Mouse (Mus musculus) intestine, embryonic 15.5 days (tissue): ENCODE data around the gene Fam166b. TPM values are rescaled to one million over a fixed set of nuclear protein-coding genes. Genes with fewer than 3 reads are reported as not detected.

Source experiments
- ATAC-seq: fragments of 200-750 bp; cut with Nextera tagmentation; 2 replicates; pipeline ENCODE4 v1.8.0; 2017; ENCODE audit warnings: moderate TSS enrichment, moderate library complexity
- H3K27ac ChIP-seq: fragments of 300-500 bp; sonication (generic); 2 replicates; pipeline ENCODE4 v1.5.1; 2015; ENCODE audit warnings: mild to moderate bottlenecking, inconsistent platforms
- H3K27me3 ChIP-seq: fragments of 300-500 bp; sonication (generic); replicated peaks from 2 replicates; pipeline ENCODE4 v1.6.1; 2015; ENCODE audit warnings: inconsistent platforms
- H3K36me3 ChIP-seq: fragments of 300-500 bp; sonication (generic); 2 replicates; pipeline ENCODE4 v1.6.1; 2015; ENCODE audit warnings: inconsistent platforms
- H3K4me1 ChIP-seq: fragments of 300-500 bp; sonication (generic); replicated peaks from 2 replicates; pipeline ENCODE4 v1.6.1; 2015; ENCODE audit warnings: inconsistent platforms
- H3K4me2 ChIP-seq: fragments of 300-500 bp; sonication (generic); replicated peaks from 2 replicates; pipeline ENCODE4 v1.6.1; 2015; ENCODE audit warnings: mild to moderate bottlenecking, inconsistent platforms
- H3K4me3 ChIP-seq: fragments of 300-500 bp; sonication (generic); replicated peaks from 2 replicates; pipeline ENCODE4 v1.5.1; 2015; ENCODE audit warnings: inconsistent platforms
- H3K9ac ChIP-seq: fragments of 300-500 bp; sonication (generic); 2 replicates; pipeline ENCODE4 v1.6.1; 2015; ENCODE audit warnings: inconsistent platforms
- H3K9me3 ChIP-seq: fragments of 300-500 bp; sonication (generic); 2 replicates; pipeline ENCODE4 v1.6.1; 2016; ENCODE audit warnings: inconsistent platforms
- WGBS: fragments of 180-500 bp; shearing (Covaris S2); methylation state at CpG from one replicate; pipeline ENCODE4 v1.1.7; 2015; 5-methylcytosine and 5-hydroxymethylcytosine counted together
- polyA plus RNA-seq: library from polyadenylated mRNA; unstranded; fragments of >200 nt; fragmentation: Nextera tagmentation; extraction: Ambion mirVana; gene quantifications from 2 replicates; pipeline ENCODE4 v1.2.1, GENCODE M21; 2015

The Fam166b gene
- polyA plus RNA-seq, 1 experiment from 2014 or later, result not detected

- ATAC-seq, result no peak
- Histone ChIP-seq H3K27ac (no peak overlapping the region), H3K4me3 (no peak overlapping the region), H3K9me3 (no peaks in the 10 kb centered on the region), H3K36me3 (no peaks in the 10 kb centered on the region), H3K4me2 (no peak overlapping the region), H3K27me3 (no peaks in the 10 kb centered on the region), H3K9ac (no peak overlapping the region), H3K4me1 (peaks cover 20% of the 10 kb centered on the region)
- WGBS, result 85% methylated on average over 5 of the region's 5 CpGs
Observed at GRCm38 (mm10) chr4:43384083-43384460, 44.9 kb downstream of the Fam166b start.

- H3K4me1 ChIP-seq, result peaks cover 20% of the 10 kb centered on the region
- no peak overlapping the region for H3K4me3 ChIP-seq
- no peak overlapping the region for H3K9ac ChIP-seq
- no peak for ATAC-seq
- no peaks in the 10 kb centered on the region for H3K9me3 ChIP-seq
- WGBS, result 61% methylated on average over 11 of the region's 11 CpGs
- H3K4me2 ChIP-seq, result peak overlapping the region; percentile 88
- H3K27ac ChIP-seq, result no peak overlapping the region
- H3K36me3 ChIP-seq, result no peaks in the 10 kb centered on the region
- no peaks in the 10 kb centered on the region for H3K27me3 ChIP-seq
Observed at GRCm38 (mm10) chr4:43383246-43384082, 45.5 kb downstream of the Fam166b start.

GRCm38 (mm10) chr4:43382155-43383020 lies 46.5 kb downstream of the Fam166b start:
- H3K27ac ChIP-seq, result peak overlapping the region; percentile 82
- H3K9ac ChIP-seq, result peak overlapping the region; percentile 91
- H3K4me3 ChIP-seq, result peak overlapping the region; percentile 80
- peak overlapping the region; percentile 88 for H3K4me2 ChIP-seq
- no peaks in the 10 kb centered on the region for H3K27me3 ChIP-seq
- peak; percentile 63 for ATAC-seq
- H3K4me1 ChIP-seq, result peaks cover 20% of the 10 kb centered on the region
- no peaks in the 10 kb centered on the region for H3K36me3 ChIP-seq
- no peaks in the 10 kb centered on the region for H3K9me3 ChIP-seq
- WGBS, result 6% methylated on average over 30 of the region's 33 CpGs

GRCm38 (mm10) chr4:43381408-43382154 lies 47.4 kb downstream of the Fam166b start, which contains the start of gene Rusc2:
Rusc2 (plus strand) TSS chr4:43381979.
- peaks cover 17% of the 10 kb centered on the region for H3K4me1 ChIP-seq
- H3K4me3 ChIP-seq, result peak within 1 kb of the TSS; percentile 80
- peak within 1 kb of the TSS; percentile 91 for H3K9ac ChIP-seq
- peak; percentile 93 for ATAC-seq
- H3K4me2 ChIP-seq, result peak within 1 kb of the TSS; percentile 88
- WGBS, result under 1% methylated on average over 60 of the region's 63 CpGs
- no peaks in the 10 kb centered on the region for H3K9me3 ChIP-seq
- no peaks in the 10 kb centered on the region for H3K36me3 ChIP-seq
- H3K27me3 ChIP-seq, result no peaks in the 10 kb centered on the region
- peak within 1 kb of the TSS; percentile 82 for H3K27ac ChIP-seq

- Histone ChIP-seq H3K9me3 (no peaks in the 10 kb centered on the region), H3K27me3 (no peaks in the 10 kb centered on the region), H3K27ac (no peak overlapping the region), H3K9ac (peak overlapping the region; percentile 91), H3K4me1 (peaks cover 14% of the 10 kb centered on the region), H3K4me3 (peak overlapping the region; percentile 80), H3K4me2 (peak overlapping the region; percentile 88), H3K36me3 (no peaks in the 10 kb centered on the region)
- no peak; the same call in 1 of the 2 replicates for ATAC-seq
- 27% methylated on average over 10 of the region's 10 CpGs for WGBS
Observed at GRCm38 (mm10) chr4:43380951-43381350, 48.0 kb downstream of the Fam166b start.

- Histone ChIP-seq H3K4me1 (peaks cover 14% of the 10 kb centered on the region), H3K4me3 (no peak overlapping the region), H3K9ac (no peak overlapping the region), H3K27ac (no peak overlapping the region), H3K36me3 (no peaks in the 10 kb centered on the region), H3K9me3 (no peaks in the 10 kb centered on the region), H3K4me2 (no peak overlapping the region), H3K27me3 (no peaks in the 10 kb centered on the region)
- WGBS, result 80% methylated on average over 6 of the region's 6 CpGs
- ATAC-seq, result no peak
Observed at GRCm38 (mm10) chr4:43379601-43380000, 49.3 kb downstream of the Fam166b start.

Other genes with a start within 250 kb of the Fam166b start
- 0.85 and 1.1 TPM in 2 replicates for gene Atp8b5, start 162.0 kb downstream of the Fam166b start, polyA plus RNA-seq
- gene Rusc2, start 47.2 kb downstream of the Fam166b start, polyA plus RNA-seq, result 13.1 and 14.0 TPM in 2 replicates
- 6.8 and 7.9 TPM in 2 replicates for gene Tesk1, start 12.8 kb upstream of the Fam166b start, polyA plus RNA-seq
- 2.7 and 2.9 TPM in 2 replicates for gene Cd72, start 25.5 kb upstream of the Fam166b start, polyA plus RNA-seq
- gene Sit1, start 54.6 kb upstream of the Fam166b start, polyA plus RNA-seq, result not detected in 2 replicates
- 98.8 and 102 TPM in 2 replicates for gene Ccdc107, start 63.8 kb upstream of the Fam166b start, polyA plus RNA-seq
- gene Arhgef39, start 70.6 kb upstream of the Fam166b start, polyA plus RNA-seq, result 45.2 and 48.6 TPM in 2 replicates
- gene Car9, start 77.8 kb upstream of the Fam166b start, polyA plus RNA-seq, result 18.0 and 30.0 TPM in 2 replicates
- 510 and 514 TPM in 2 replicates for gene Tpm2, start 94.6 kb upstream of the Fam166b start, polyA plus RNA-seq
- 62.7 and 69.5 TPM in 2 replicates for gene Creb3, start 133.2 kb upstream of the Fam166b start, polyA plus RNA-seq
- 61.4 and 61.9 TPM in 2 replicates for gene Tln1, start 133.6 kb upstream of the Fam166b start, polyA plus RNA-seq
- 20.9 and 23.3 TPM in 2 replicates for gene Rgp1, start 149.6 kb upstream of the Fam166b start, polyA plus RNA-seq
- 13.7 and 15.4 TPM in 2 replicates for gene Gba2, start 149.7 kb upstream of the Fam166b start, polyA plus RNA-seq
- gene Msmp, start 155.4 kb upstream of the Fam166b start, polyA plus RNA-seq, result 0.75 TPM in 1 of 2 replicates, not detected in the other
- gene Npr2, start 202.8 kb upstream of the Fam166b start, polyA plus RNA-seq, result 6.9 and 8.0 TPM in 2 replicates
- 0.46 and 1.0 TPM in 2 replicates for gene Spag8, start 224.5 kb upstream of the Fam166b start, polyA plus RNA-seq
- gene Hint2, start 227.3 kb upstream of the Fam166b start, polyA plus RNA-seq, result 152 and 157 TPM in 2 replicates
- 3.3 and 3.5 TPM in 2 replicates for gene Tmem8b, start 239.8 kb upstream of the Fam166b start, polyA plus RNA-seq
- 2.9 and 3.6 TPM in 2 replicates for gene Fam221b, start 240.0 kb upstream of the Fam166b start, polyA plus RNA-seq